In the genomic region with DNA sequence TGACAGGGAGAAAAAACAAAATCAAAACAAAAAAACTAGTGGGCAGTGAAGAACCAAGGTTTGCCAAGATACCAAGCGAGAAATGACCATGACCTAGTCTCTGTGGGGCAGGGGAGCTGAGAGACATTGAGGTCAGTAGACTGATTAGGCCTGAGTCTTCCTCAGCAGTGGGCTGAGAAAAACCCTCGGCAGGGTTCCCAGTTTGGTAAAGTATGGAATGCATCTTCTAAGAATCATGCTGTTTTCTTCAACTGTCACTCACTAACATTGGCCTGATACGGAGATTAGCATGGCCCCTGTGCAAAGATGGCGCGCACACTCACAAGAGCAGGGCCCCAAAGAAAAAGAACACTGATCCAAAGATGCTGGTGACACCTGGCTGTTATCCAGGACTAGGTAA, we compare ENCODE assay signal across 24 mouse cellular contexts. TPM values are rescaled to one million over a fixed set of nuclear protein-coding genes. Genes with fewer than 3 reads are reported as not detected.
DNase-seq lines count a peak whose midpoint lies in the region; ATAC-seq and TF ChIP-seq lines count a peak whose summit lies in the region.
"Had no signal": no experiment of that assay in that cellular context is flagged by ENCODE, and none has a peak within 500 bp of the region (broad histone marks: within the 10 kb centered on the region; RNA-seq: fewer than 3 reads in every experiment).

No protein-coding gene starts in this region.

- no peak overlapping the region for H3K4me3 ChIP-seq in liver, adult 2 months (ENCODE audit: insufficient read depth, low read depth, low read length)
- peak overlapping the region; percentile 49; the same call in 1 of the 2 replicates for H3K4me3 ChIP-seq in intestine, embryonic 14.5 days (ENCODE audit: low read depth, low read length)
- no peak overlapping the region for H3K4me3 ChIP-seq in intestine, postnatal 0 days (ENCODE audit: low read depth, low read length)
- no peak overlapping the region for H3K4me3 ChIP-seq in liver, embryonic 16.5 days (ENCODE audit: low read depth, low read length)
- no peak overlapping the region for H3K4me3 ChIP-seq in forebrain, embryonic 10.5 days
- H3K4me3 ChIP-seq: heart, adult 2 months; megakaryocyte, embryonic 14.5 days had no signal

- H3K27me3 ChIP-seq in liver, adult 2 months (ENCODE audit: control insufficient read depth, insufficient read depth, low read length) = no peaks in the 10 kb centered on the region
- peaks cover 18% of the 10 kb centered on the region for H3K27me3 ChIP-seq in intestine, embryonic 14.5 days (replicated peaks; ENCODE audit: control insufficient read depth, insufficient read depth, low read length)
- H3K27me3 ChIP-seq in intestine, postnatal 0 days (replicated peaks; ENCODE audit: control insufficient read depth, insufficient read depth, low read length) = no peaks in the 10 kb centered on the region
- peaks cover 29% of the 10 kb centered on the region for H3K27me3 ChIP-seq in liver, embryonic 16.5 days (ENCODE audit: control insufficient read depth, insufficient read depth, low read depth, low read length)
- H3K27me3 ChIP-seq in forebrain, embryonic 10.5 days (ENCODE audit: poor library complexity, severe bottlenecking) = peaks cover 58% of the 10 kb centered on the region

- DNase-seq in liver, adult 2 months (ENCODE audit: extremely low read depth, low read depth, low spot score) = peak; percentile 51
- no peak for DNase-seq in liver
- DNase-seq in intestine, embryonic 14.5 days (ENCODE audit: low spot score) = no peak
- no peak for DNase-seq in urinary bladder, postnatal 25 days (ENCODE audit: low spot score)
- DNase-seq in forebrain, embryonic 10.5 days (ENCODE audit: extremely low spot score, low spot score) = no peak
- DNase-seq: cerebellum, adult 2 months; heart, adult 2 months; layer of hippocampus, adult 9-11 months; right cerebral cortex, postnatal 25 days; thymus, adult 18-20 months had no signal

- WGBS in liver, adult 2 months = 63% methylated on average over 5 of the region's 5 CpGs
- WGBS in intestine, embryonic 14.5 days = 82% methylated on average over 5 of the region's 5 CpGs
- 70% methylated on average over 5 of the region's 5 CpGs for WGBS in intestine, postnatal 0 days
- 73% methylated on average over 5 of the region's 5 CpGs for WGBS in liver, embryonic 16.5 days (ENCODE audit: insufficient replicate concordance)
- 87% methylated on average over 5 of the region's 5 CpGs for WGBS in forebrain, embryonic 10.5 days

- peaks cover 11% of the 10 kb centered on the region for H3K36me3 ChIP-seq in liver, adult 2 months (ENCODE audit: control insufficient read depth, insufficient read depth, low read length)
- no peaks in the 10 kb centered on the region for H3K36me3 ChIP-seq in intestine, embryonic 14.5 days (ENCODE audit: control insufficient read depth, insufficient read depth, low read length)
- H3K36me3 ChIP-seq in intestine, postnatal 0 days (ENCODE audit: control insufficient read depth, insufficient read depth) = peaks cover 8% of the 10 kb centered on the region; the same call in 1 of the 2 replicates
- H3K36me3 ChIP-seq in liver, embryonic 16.5 days (ENCODE audit: control insufficient read depth, insufficient read depth) = no peaks in the 10 kb centered on the region
- H3K36me3 ChIP-seq in forebrain, embryonic 10.5 days (replicated peaks) = no peaks in the 10 kb centered on the region
- H3K36me3 ChIP-seq: forebrain, embryonic 15.5 days; hindbrain, embryonic 12.5 days had no signal

- no peaks in the 10 kb centered on the region for H3K9me3 ChIP-seq in intestine, embryonic 14.5 days (ENCODE audit: control insufficient read depth, low read length)
- no peaks in the 10 kb centered on the region for H3K9me3 ChIP-seq in intestine, postnatal 0 days (ENCODE audit: control insufficient read depth)
- no peaks in the 10 kb centered on the region for H3K9me3 ChIP-seq in liver, embryonic 16.5 days (replicated peaks; ENCODE audit: control insufficient read depth, low read length)
- no peaks in the 10 kb centered on the region for H3K9me3 ChIP-seq in forebrain, embryonic 10.5 days
- H3K9me3 ChIP-seq: forebrain, embryonic 15.5 days; hindbrain, embryonic 12.5 days; megakaryocyte, embryonic 14.5 days had no signal

- ATAC-seq in intestine, embryonic 14.5 days (replicated peaks; ENCODE audit: low FRiP score, low TSS enrichment, low read depth) = no peak
- ATAC-seq in intestine, postnatal 0 days = no peak
- no peak for ATAC-seq in liver, embryonic 16.5 days (ENCODE audit: low read depth)
- ATAC-seq: CD4-positive, CD25-positive, alpha-beta regulatory T cell, adult 4 months; forebrain, embryonic 15.5 days had no signal

- peak overlapping the region; percentile 88 for H3K4me2 ChIP-seq in intestine, embryonic 14.5 days (ENCODE audit: low read length)
- peak overlapping the region; percentile 95 for H3K4me2 ChIP-seq in intestine, postnatal 0 days (replicated peaks; ENCODE audit: low read depth)
- peak overlapping the region; percentile 35; the same call in 1 of the 2 replicates for H3K4me2 ChIP-seq in liver, embryonic 16.5 days (ENCODE audit: low read depth, low read length)

- no peak overlapping the region for H3K9ac ChIP-seq in liver, adult 2 months (ENCODE audit: low read depth, low read length)
- H3K9ac ChIP-seq in intestine, embryonic 14.5 days (ENCODE audit: low read length) = no peak overlapping the region
- no peak overlapping the region for H3K9ac ChIP-seq in intestine, postnatal 0 days (ENCODE audit: low read depth, low read length)
- H3K9ac ChIP-seq in liver, embryonic 16.5 days (ENCODE audit: low read depth, low read length) = no peak overlapping the region
- H3K9ac ChIP-seq: forebrain, embryonic 15.5 days; hindbrain, embryonic 12.5 days had no signal

- no peak for TF ChIP-seq CTCF in liver, adult 2 months (IDR thresholded peaks at IDR 0.05; ENCODE audit: low read depth, low read length)
- no peak for TF ChIP-seq CTCF in intestine, postnatal 0 days (IDR thresholded peaks at IDR 0.05; ENCODE audit: low read depth)

- peaks cover 10% of the 10 kb centered on the region for H3K4me1 ChIP-seq in liver, adult 2 months (ENCODE audit: control insufficient read depth, insufficient read depth, low read length)
- H3K4me1 ChIP-seq in intestine, embryonic 14.5 days (replicated peaks; ENCODE audit: control insufficient read depth, insufficient read depth, low read length) = 0 out of 2 replicates have a peak, but pooled peaks cover 4% of the 10 kb centered on the region
- H3K4me1 ChIP-seq in intestine, postnatal 0 days (replicated peaks; ENCODE audit: control insufficient read depth, insufficient read depth, low read length) = no peaks in the 10 kb centered on the region; the same call in 1 of the 2 replicates
- no peaks in the 10 kb centered on the region; the same call in 1 of the 2 replicates for H3K4me1 ChIP-seq in liver, embryonic 16.5 days (ENCODE audit: control insufficient read depth, low read depth, low read length)
- H3K4me1 ChIP-seq in forebrain, embryonic 10.5 days = peaks cover 11% of the 10 kb centered on the region

- no peak for TF ChIP-seq POLR2A in liver, adult 2 months (IDR thresholded peaks at IDR 0.05; ENCODE audit: extremely low read depth, insufficient read depth, low read length)

- H3K27ac ChIP-seq in liver, adult 2 months (replicated peaks; ENCODE audit: insufficient read depth, low read depth, low read length) = peak overlapping the region; percentile 88
- peak overlapping the region; percentile 89 for H3K27ac ChIP-seq in intestine, embryonic 14.5 days (ENCODE audit: low read depth)
- H3K27ac ChIP-seq in intestine, postnatal 0 days (ENCODE audit: low read depth, low read length) = no peak overlapping the region
- no peak overlapping the region for H3K27ac ChIP-seq in liver, embryonic 16.5 days (ENCODE audit: low read length)
- H3K27ac ChIP-seq in forebrain, embryonic 10.5 days = no peak overlapping the region
- H3K27ac ChIP-seq: forebrain, embryonic 15.5 days; heart, adult 2 months; hindbrain, embryonic 12.5 days had no signal

- H3K79me2 ChIP-seq in liver, adult 2 months (ENCODE audit: control insufficient read depth, insufficient read depth, low read length) = 0 out of 2 replicates have a peak, but pooled peaks cover 3% of the 10 kb centered on the region

RNA-seq across cellular contexts. Expression of a gene that starts 1.5 kb away (rescaled TPM):
- total RNA-seq in liver, adult 2 months (2014; rRNA removed) = 6.6 and 16.9 TPM in 2 replicates
- 49.9 and 52.4 TPM in 2 replicates for polyA plus RNA-seq in liver, adult 2 months (2012; rRNA removed)
- 19.5 and 22.5 TPM in 2 replicates for polyA plus RNA-seq in intestine, embryonic 14.5 days (2014; fragmentation: Nextera tagmentation; extraction: Ambion mirVana)
- polyA plus RNA-seq in intestine, postnatal 0 days (2015; fragmentation: Nextera tagmentation; extraction: Ambion mirVana) = 3.8 and 4.0 TPM in 2 replicates
- 6.1 and 6.9 TPM in 2 replicates for polyA plus RNA-seq in liver, embryonic 16.5 days (2015; fragmentation: Nextera tagmentation; extraction: Ambion mirVana)
- 0.16 and 0.30 TPM in 2 replicates for polyA plus RNA-seq in forebrain, embryonic 10.5 days (2016; fragmentation: Nextera tagmentation; extraction: Ambion mirVana)
- total RNA-seq: common myeloid progenitor, adult 5-6 weeks; MEL had no signal
- polyA plus RNA-seq: CD4-positive, CD25-positive, alpha-beta regulatory T cell, adult 4 months had no signal

RNA-seq across cellular contexts. Expression of a gene that starts 20.6 kb away (rescaled TPM):
- total RNA-seq in liver, adult 2 months (2014; rRNA removed) = not detected in 2 replicates
- polyA plus RNA-seq in liver, adult 2 months (2012; rRNA removed) = not detected in 2 replicates
- not detected in 2 replicates for polyA plus RNA-seq in intestine, embryonic 14.5 days (2014; fragmentation: Nextera tagmentation; extraction: Ambion mirVana)
- not detected in 2 replicates for polyA plus RNA-seq in intestine, postnatal 0 days (2015; fragmentation: Nextera tagmentation; extraction: Ambion mirVana)
- polyA plus RNA-seq in liver, embryonic 16.5 days (2015; fragmentation: Nextera tagmentation; extraction: Ambion mirVana) = not detected in 2 replicates
- polyA plus RNA-seq in forebrain, embryonic 10.5 days (2016; fragmentation: Nextera tagmentation; extraction: Ambion mirVana) = not detected in 2 replicates
- total RNA-seq: adrenal gland, postnatal 10 days; common myeloid progenitor, adult 5-6 weeks; gastrocnemius, adult 8-10 months; heart, adult 2 months; left cerebral cortex, postnatal 10 days; MEL; midbrain, postnatal 0 days had no signal
- polyA plus RNA-seq: CD4-positive, CD25-positive, alpha-beta regulatory T cell, adult 4 months; cerebellum, adult 2 months; forebrain, embryonic 15.5 days; heart, adult 2 months; heart, embryonic 16.5 days; hindbrain, embryonic 12.5 days; midbrain, postnatal 0 days; neural tube, embryonic 11.5 days had no signal

RNA-seq across cellular contexts. Expression of a gene that starts 48.8 kb away (rescaled TPM):
- 4.5 and 5.6 TPM in 2 replicates for total RNA-seq in liver, adult 2 months (2014; rRNA removed)
- polyA plus RNA-seq in liver, adult 2 months (2012; rRNA removed) = 3.9 and 5.1 TPM in 2 replicates
- polyA plus RNA-seq in intestine, embryonic 14.5 days (2014; fragmentation: Nextera tagmentation; extraction: Ambion mirVana) = 18.9 and 22.0 TPM in 2 replicates
- polyA plus RNA-seq in intestine, postnatal 0 days (2015; fragmentation: Nextera tagmentation; extraction: Ambion mirVana) = 5.5 and 6.2 TPM in 2 replicates
- 6.7 and 6.9 TPM in 2 replicates for polyA plus RNA-seq in liver, embryonic 16.5 days (2015; fragmentation: Nextera tagmentation; extraction: Ambion mirVana)
- polyA plus RNA-seq in forebrain, embryonic 10.5 days (2016; fragmentation: Nextera tagmentation; extraction: Ambion mirVana) = 24.5 and 25.1 TPM in 2 replicates

RNA-seq across cellular contexts. Expression of a gene that starts 53.9 kb away (rescaled TPM):
- 10.4 and 12.0 TPM in 2 replicates for total RNA-seq in liver, adult 2 months (2014; rRNA removed)
- 2.8 and 3.7 TPM in 2 replicates for polyA plus RNA-seq in liver, adult 2 months (2012; rRNA removed)
- 23.8 and 27.8 TPM in 2 replicates for polyA plus RNA-seq in intestine, embryonic 14.5 days (2014; fragmentation: Nextera tagmentation; extraction: Ambion mirVana)
- 14.1 and 15.9 TPM in 2 replicates for polyA plus RNA-seq in intestine, postnatal 0 days (2015; fragmentation: Nextera tagmentation; extraction: Ambion mirVana)
- polyA plus RNA-seq in liver, embryonic 16.5 days (2015; fragmentation: Nextera tagmentation; extraction: Ambion mirVana) = 13.9 and 14.3 TPM in 2 replicates
- 23.4 and 23.5 TPM in 2 replicates for polyA plus RNA-seq in forebrain, embryonic 10.5 days (2016; fragmentation: Nextera tagmentation; extraction: Ambion mirVana)

RNA-seq across cellular contexts. Expression of a gene that starts 55.6 kb away (rescaled TPM):
- total RNA-seq in liver, adult 2 months (2014; rRNA removed) = 45.4 TPM in 2 replicates
- 8.0 and 8.9 TPM in 2 replicates for polyA plus RNA-seq in liver, adult 2 months (2012; rRNA removed)
- polyA plus RNA-seq in intestine, embryonic 14.5 days (2014; fragmentation: Nextera tagmentation; extraction: Ambion mirVana) = 67.5 and 69.3 TPM in 2 replicates
- polyA plus RNA-seq in intestine, postnatal 0 days (2015; fragmentation: Nextera tagmentation; extraction: Ambion mirVana) = 37.4 and 38.0 TPM in 2 replicates
- 12.2 and 13.0 TPM in 2 replicates for polyA plus RNA-seq in liver, embryonic 16.5 days (2015; fragmentation: Nextera tagmentation; extraction: Ambion mirVana)
- polyA plus RNA-seq in forebrain, embryonic 10.5 days (2016; fragmentation: Nextera tagmentation; extraction: Ambion mirVana) = 66.8 and 70.1 TPM in 2 replicates

Comparison
In these comparisons a context has a peak if more than half of its experiments do, and no peak if none do; other contexts are left out.
1. H3K27ac ChIP-seq: peak in liver, adult 2 months (single experiment) and intestine, embryonic 14.5 days (single experiment); none in intestine, postnatal 0 days (single experiment), liver, embryonic 16.5 days (single experiment) and forebrain, embryonic 10.5 days (single experiment).
2. H3K4me2 ChIP-seq: peak in every context shown above with its lines; median percentile 95 in intestine, postnatal 0 days; 88 in intestine, embryonic 14.5 days; 35 in liver, embryonic 16.5 days.